Mouse (Mus musculus) MEL (cell line): Measurements from ENCODE around the gene Pik3r1.

Source experiments
- CHD2 ChIP-seq: IDR thresholded peaks from 2 replicates; pipeline ENCODE4 v1.6.1; 2011; ENCODE audit warnings: low read length, improper control_type of control experiment
- CTCF ChIP-seq, 3 experiments: IDR thresholded peaks in 2 of 3; conservative IDR thresholded peaks in 1 of 3; 2 replicates each; pipeline ENCODE4 v1.5.1; 2011 to 2012; ENCODE audit warnings: low read length in 3 of 3, low read depth in 2 of 3, mild to moderate bottlenecking in 2 of 3, improper control_type of control experiment in 1 of 3, inconsistent platforms in 1 of 3, mixed read lengths in 1 of 3, moderate library complexity in 1 of 3; ENCODE audit not compliant: control insufficient read depth in 1 of 3, insufficient read depth in 1 of 3, poor library complexity in 1 of 3, severe bottlenecking in 1 of 3
- MAX ChIP-seq: IDR thresholded peaks from 2 replicates; pipeline ENCODE4 v1.6.1; 2011; ENCODE audit warnings: low read length, improper control_type of control experiment
- POLR2A ChIP-seq, 2 experiments: IDR thresholded peaks; 2 replicates each; pipeline ENCODE4 v1.6.1; 2011 to 2012; ENCODE audit warnings: low read length in 2 of 2, mild to moderate bottlenecking in 2 of 2, control low read depth in 1 of 2, improper control_type of control experiment in 1 of 2, low read depth in 1 of 2, moderate library complexity in 1 of 2; ENCODE audit not compliant: control insufficient read depth in 1 of 2, insufficient read depth in 1 of 2, poor library complexity in 1 of 2
- UBTF ChIP-seq: IDR thresholded peaks from 2 replicates; pipeline ENCODE4 v1.6.1; 2012; ENCODE audit warnings: low read depth, mild to moderate bottlenecking, inconsistent platforms, low read length, improper control_type of control experiment, moderate library complexity, borderline replicate concordance; ENCODE audit not compliant: insufficient read depth
- ZC3H11A ChIP-seq: IDR thresholded peaks from 2 replicates; pipeline ENCODE4 v1.6.1; 2012; ENCODE audit warnings: low read depth, mild to moderate bottlenecking, inconsistent platforms, low read length, improper control_type of control experiment

- TF ChIP-seq UBTF (no peak), CTCF (IDR thresholded peaks at IDR 0.05 in 2 of 3, conservative IDR thresholded peaks at IDR 0.05 in 1 of 3; ENCODE audit: control insufficient read depth in 1 of 3, insufficient read depth in 1 of 3, low read depth in 2 of 3, low read length in 3 of 3, poor library complexity in 1 of 3, severe bottlenecking in 1 of 3) (no peak), POLR2A (IDR thresholded peaks at IDR 0.05; ENCODE audit: control insufficient read depth in 1 of 2, insufficient read depth in 1 of 2, low read depth in 1 of 2, low read length in 2 of 2, poor library complexity in 1 of 2) (no peak), ZC3H11A (no peak), MAX (no peak), CHD2 (no peak)
Measured at GRCm38 (mm10) chr13:101713429-101714088, 54.5 kb downstream of the Pik3r1 start.
